Mouse (Mus musculus) gastrocnemius, adult 2 months (tissue): ENCODE results near the gene Aplp1. TPM values are rescaled to one million over a fixed set of nuclear protein-coding genes. Genes with fewer than 3 reads are reported as not detected.

Experiments used
- DNase-seq: peaks from one replicate; pipeline ENCODE4 v3.0.0; 2022
- H3K27ac ChIP-seq: fragments of 200-600 bp; 2 replicates; pipeline ENCODE4 v1.8.1; 2022; ENCODE audit warnings: mild to moderate bottlenecking
- H3K4me3 ChIP-seq: fragments of 200-600 bp; 2 replicates; pipeline ENCODE4 v1.8.1; 2022; ENCODE audit warnings: mild to moderate bottlenecking, moderate library complexity
- CTCF ChIP-seq: fragments of 200-600 bp; IDR thresholded peaks from 2 replicates; pipeline ENCODE4 v1.8.1; 2022; ENCODE audit warnings: antibody characterized with exemption, mild to moderate bottlenecking, moderate library complexity
- intact Hi-C: fragments of 180-260 bp; cut with DNase I; formaldehyde crosslinking; loops from one replicate; pipeline ENCODE4 v1.15.1; 2025
- total RNA-seq, 2 experiments: library from RNA; stranded (reverse); gene quantifications; 2 replicates each; pipeline ENCODE4 v1.2.3; 2021

Aplp1 gene
- total RNA-seq, 2 experiments from 2014 or later = 0.94 to 1.2 TPM

DNA sequence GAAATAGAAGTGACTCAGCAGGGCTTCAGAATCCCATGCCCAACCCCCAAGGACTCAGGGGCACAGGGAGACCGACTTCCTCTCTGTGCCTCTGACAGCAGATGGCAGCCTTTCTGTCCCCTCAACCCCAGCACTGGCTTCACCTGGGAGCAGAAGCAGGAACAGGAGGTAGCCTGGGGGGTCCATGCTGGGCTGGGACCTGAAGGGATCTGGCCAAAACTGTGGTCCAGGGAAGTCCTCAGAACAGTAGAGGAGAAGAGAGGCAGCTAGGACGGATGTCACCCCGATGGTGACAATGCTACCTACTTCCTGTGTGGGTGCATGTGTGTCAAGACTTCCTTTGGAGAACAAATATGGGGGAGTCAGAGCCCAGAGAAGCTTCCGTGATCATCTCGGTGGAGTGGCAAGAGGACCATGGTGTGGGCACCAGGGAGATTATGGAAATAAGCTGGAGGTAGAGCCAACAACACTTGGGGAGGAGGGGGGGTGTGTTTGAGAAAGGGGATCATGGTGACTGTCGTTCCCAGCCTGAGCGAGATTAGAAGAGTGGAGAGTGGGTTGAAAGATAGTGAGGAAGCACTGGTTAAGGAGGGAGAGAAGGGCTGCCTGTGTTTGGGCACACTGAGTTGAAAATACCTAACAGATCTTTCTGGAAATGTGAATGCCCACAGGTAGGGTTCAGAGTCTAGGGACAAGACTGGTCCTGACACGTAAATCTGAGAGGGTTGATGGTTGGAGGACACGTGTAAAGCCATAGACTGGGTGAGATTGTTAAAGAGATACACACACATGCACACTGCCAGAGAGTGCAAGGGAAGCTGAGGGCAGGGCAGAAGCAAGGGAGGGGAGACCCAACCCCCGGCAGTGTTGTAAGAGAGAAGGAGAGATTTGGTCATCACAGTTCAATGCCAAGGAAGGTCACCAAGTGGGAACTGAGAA, 25.5 kb downstream of the Aplp1 start, which contains the start of gene Hcst:
TSS of gene Hcst (minus strand) at position 294 of the 939 bp plus-strand sequence.
- no peak for DNase-seq
- TF ChIP-seq CTCF = no peak
- H3K4me3 ChIP-seq = peak within 1 kb of the TSS; percentile 7; the same call in 1 of the 2 replicates
- H3K27ac ChIP-seq = peak within 1 kb of the TSS; percentile 57; the same call in 1 of the 2 replicates
- intact Hi-C loops = no loop called here

- no peak overlapping the region for H3K4me3 ChIP-seq
- no peak overlapping the region for H3K27ac ChIP-seq
- intact Hi-C loops = no loop called here
- no peak for TF ChIP-seq CTCF
- DNase-seq = no peak
These were observed 27.5 kb downstream of the Aplp1 start for GRCm38 (mm10) chr7:30417856-30418255.

DNA sequence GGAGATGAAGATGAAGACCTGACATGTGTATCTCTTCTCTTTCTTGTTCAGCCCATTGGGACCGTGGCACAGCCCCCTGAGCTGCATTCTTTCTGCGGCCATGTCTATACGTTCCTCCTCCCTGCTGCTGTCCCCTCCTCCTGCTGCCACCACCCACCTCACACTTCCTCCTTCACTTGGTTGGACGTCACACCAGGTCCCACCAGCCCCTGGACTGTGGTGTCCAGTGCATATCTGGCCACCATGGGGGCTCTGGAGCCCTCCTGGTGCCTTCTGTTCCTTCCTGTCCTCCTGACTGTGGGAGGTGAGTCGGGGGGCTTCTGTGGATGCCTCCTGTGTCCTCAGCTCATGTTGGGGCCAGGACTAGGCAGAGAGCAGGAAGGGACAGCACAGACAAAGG, 31.7 kb downstream of the Aplp1 start, which contains the start of gene Tyrobp:
TSS of gene Tyrobp (plus strand) at position 165 of the 400 bp plus-strand sequence.
- intact Hi-C loops = no loop called here
- peak within 1 kb of the TSS; percentile 49 for H3K4me3 ChIP-seq
- no peak for TF ChIP-seq CTCF
- DNase-seq = no peak
- peak within 1 kb of the TSS; percentile 51 for H3K27ac ChIP-seq

GRCm38 (mm10) chr7:30412735-30413147, 32.6 kb downstream of the Aplp1 start:
- no peak overlapping the region for H3K4me3 ChIP-seq
- no peak for DNase-seq
- intact Hi-C loops = no loop called here
- peak overlapping the region; percentile 51; the same call in 1 of the 2 replicates for H3K27ac ChIP-seq
- no peak for TF ChIP-seq CTCF

- H3K4me3 ChIP-seq = no peak overlapping the region
- TF ChIP-seq CTCF = no peak
- no peak for DNase-seq
- intact Hi-C loops = no loop called here
- no peak overlapping the region for H3K27ac ChIP-seq
These were observed 34.3 kb downstream of the Aplp1 start for GRCm38 (mm10) chr7:30411023-30411422.

DNA sequence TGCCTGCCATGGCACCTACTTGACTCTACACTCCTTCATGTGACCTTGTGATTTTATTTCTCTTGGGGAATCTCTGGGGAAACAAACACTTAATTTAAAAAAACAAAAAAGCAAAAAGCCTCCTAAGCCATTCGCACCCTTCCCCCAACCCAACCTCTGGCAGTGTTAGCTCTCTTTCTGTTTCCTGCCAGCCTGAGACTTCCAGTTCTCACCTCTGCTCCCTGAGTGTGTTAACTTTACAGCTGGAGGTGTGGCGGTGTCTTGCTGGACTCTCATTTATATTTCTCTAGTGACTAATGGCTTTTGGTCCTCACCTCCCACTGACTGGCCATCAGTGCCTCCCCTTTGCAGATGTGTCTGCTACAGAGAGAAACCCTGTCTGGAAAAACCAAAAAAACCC, 35.5 kb downstream of the Aplp1 start:
- intact Hi-C loops = no loop called here
- no peak for TF ChIP-seq CTCF
- no peak for DNase-seq
- no peak overlapping the region for H3K27ac ChIP-seq
- H3K4me3 ChIP-seq = no peak overlapping the region

- DNase-seq = no peak
- no peak for TF ChIP-seq CTCF
- Histone ChIP-seq H3K4me3 (no peak overlapping the region), H3K27ac (no peak overlapping the region)
- intact Hi-C loops = no loop called here
These were observed 36.7 kb downstream of the Aplp1 start for GRCm38 (mm10) chr7:30408639-30409038.

DNA sequence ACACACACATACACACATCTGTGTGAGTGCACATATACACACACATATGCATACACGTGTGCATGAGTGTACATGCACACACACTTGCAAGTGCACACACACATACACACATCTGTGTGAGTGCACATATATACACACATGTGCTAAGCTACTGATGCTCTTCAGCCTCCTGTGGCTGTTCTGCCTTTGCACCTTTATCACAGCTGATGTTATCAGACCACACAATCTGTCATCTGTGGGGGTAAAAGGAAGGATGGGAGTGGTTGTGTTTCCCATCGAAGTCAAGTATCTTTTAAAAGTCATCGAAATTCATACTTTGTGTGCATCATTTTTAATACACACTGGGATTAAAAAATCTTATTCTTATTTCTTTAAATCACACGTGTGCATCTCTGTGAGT, 43.0 kb downstream of the Aplp1 start:
- no peak for DNase-seq
- intact Hi-C loops = no loop called here
- TF ChIP-seq CTCF = no peak
- Histone ChIP-seq H3K27ac (no peak overlapping the region), H3K4me3 (no peak overlapping the region)

DNA sequence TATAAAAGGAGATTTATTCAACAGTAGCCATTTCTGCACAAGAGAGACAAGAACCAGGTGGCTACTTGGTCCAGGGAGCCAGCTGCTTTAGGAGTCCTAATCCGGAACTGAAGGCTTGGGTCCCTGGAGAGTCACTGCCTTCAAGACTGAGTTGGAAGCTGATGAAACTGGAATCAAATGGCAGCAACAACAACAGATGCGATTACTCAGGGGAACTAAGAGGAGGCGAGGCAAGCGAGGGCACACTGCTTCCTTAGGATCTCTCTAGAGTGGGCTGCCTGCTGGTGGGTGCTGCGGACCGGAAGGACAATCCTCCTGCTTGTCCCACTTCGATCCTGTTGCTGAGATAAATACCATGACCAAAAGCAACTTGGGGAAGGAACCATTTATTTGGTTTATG, 45.7 kb downstream of the Aplp1 start:
- H3K4me3 ChIP-seq = no peak overlapping the region
- no peak overlapping the region for H3K27ac ChIP-seq
- no peak for TF ChIP-seq CTCF
- DNase-seq = no peak
- intact Hi-C loops = no loop called here

GRCm38 (mm10) chr7:30394871-30395270, 50.5 kb downstream of the Aplp1 start:
- intact Hi-C loops = no loop called here
- Histone ChIP-seq H3K4me3 (no peak overlapping the region), H3K27ac (no peak overlapping the region)
- DNase-seq = no peak
- TF ChIP-seq CTCF = peak; percentile 21; the same call in 1 of the 2 replicates

GRCm38 (mm10) chr7:30394379-30394778, 51.0 kb downstream of the Aplp1 start:
- Histone ChIP-seq H3K27ac (peak overlapping the region; percentile 40; the same call in 1 of the 2 replicates), H3K4me3 (no peak overlapping the region)
- no peak for TF ChIP-seq CTCF
- DNase-seq = no peak
- intact Hi-C loops = no loop called here

- intact Hi-C loops = no loop called here
- DNase-seq = no peak
- Histone ChIP-seq H3K4me3 (no peak overlapping the region), H3K27ac (peak overlapping the region; percentile 40; the same call in 1 of the 2 replicates)
- no peak for TF ChIP-seq CTCF
These were observed 51.7 kb downstream of the Aplp1 start for GRCm38 (mm10) chr7:30393631-30394030.

GRCm38 (mm10) chr7:30392746-30393520, 52.4 kb downstream of the Aplp1 start:
- TF ChIP-seq CTCF = no peak
- DNase-seq = no peak
- H3K4me3 ChIP-seq = no peak overlapping the region
- intact Hi-C loops = no loop called here
- H3K27ac ChIP-seq = no peak overlapping the region

Other genes starting within 250 kb of the Aplp1 start
- 100 to 1,000 TPM; 178 to 186 TPM for gene Capns1, start 246.7 kb downstream of the Aplp1 start, total RNA-seq
- 10 to 100 TPM; 62.1 to 68.0 TPM for gene Polr2i, start 213.6 kb downstream of the Aplp1 start, total RNA-seq
- 10 to 100 TPM; 29.8 to 31.5 TPM for gene Tbcb, start 213.3 kb downstream of the Aplp1 start, total RNA-seq
- not detected for gene Ovol3, start 209.8 kb downstream of the Aplp1 start, total RNA-seq
- gene Thap8, start 165.4 kb downstream of the Aplp1 start, total RNA-seq = under 1 TPM in 1 of 2 experiments, not detected in 1; 0.26 TPM
- gene Wdr62, start 165.1 kb downstream of the Aplp1 start, total RNA-seq = 1 to 10 TPM; 1.7 to 3.0 TPM
- 1 to 10 TPM; 5.5 to 5.8 TPM for gene Clip3, start 153.8 kb downstream of the Aplp1 start, total RNA-seq
- gene Alkbh6, start 136.8 kb downstream of the Aplp1 start, total RNA-seq = 10 to 100 TPM; 21.0 to 22.9 TPM
- 1 to 10 TPM; 1.8 to 2.1 TPM for gene Syne4, start 130.7 kb downstream of the Aplp1 start, total RNA-seq
- under 1 TPM; 0.36 to 0.42 TPM for gene E130208F15Rik, start 123.8 kb downstream of the Aplp1 start, total RNA-seq
- gene Sdhaf1, start 121.6 kb downstream of the Aplp1 start, total RNA-seq = 1 to 10 TPM; 5.9 to 6.9 TPM
- gene Lrfn3, start 82.8 kb downstream of the Aplp1 start, total RNA-seq = 1 to 10 TPM; 3.8 to 4.3 TPM
- 1 to 10 TPM; 2.6 to 5.7 TPM for gene Tyrobp, start 31.8 kb downstream of the Aplp1 start, total RNA-seq
- gene Hcst, start 25.7 kb downstream of the Aplp1 start, total RNA-seq = not detected
- gene Nfkbid, start 23.8 kb downstream of the Aplp1 start, total RNA-seq = under 1 TPM; 0.11 to 0.13 TPM
- not detected for gene Kirrel2, start 12.2 kb upstream of the Aplp1 start, total RNA-seq
- gene Nphs1, start 12.8 kb upstream of the Aplp1 start, total RNA-seq = not detected
- not detected for gene Prodh2, start 48.1 kb upstream of the Aplp1 start, total RNA-seq
- gene Arhgap33, start 89.5 kb upstream of the Aplp1 start, total RNA-seq = under 1 TPM; 0.31 to 0.47 TPM
- 1,000 to 10,000 TPM in 1 of 2 experiments, 100 to 1,000 TPM in 1; 867 to 2,532 TPM for gene Hspb6, start 106.6 kb upstream of the Aplp1 start, total RNA-seq
- gene Proser3, start 106.8 kb upstream of the Aplp1 start, total RNA-seq = 1 to 10 TPM; 5.5 to 7.3 TPM
- gene Lin37, start 114.3 kb upstream of the Aplp1 start, total RNA-seq = 10 to 100 TPM in 1 of 2 experiments, 1 to 10 TPM in 1; 9.2 to 10.5 TPM
- 10 to 100 TPM; 53.8 to 62.5 TPM for gene U2af1l4, start 117.8 kb upstream of the Aplp1 start, total RNA-seq
- gene Gm49396, start 117.8 kb upstream of the Aplp1 start, total RNA-seq = 1 to 10 TPM; 1.8 to 2.2 TPM
- gene Psenen, start 118.1 kb upstream of the Aplp1 start, total RNA-seq = 100 to 1,000 TPM; 116 to 123 TPM
- gene Igflr1, start 119.9 kb upstream of the Aplp1 start, total RNA-seq = 1 to 10 TPM; 1.1 to 1.5 TPM
- 10 to 100 TPM; 13.3 to 16.3 TPM for gene Kmt2b, start 143.2 kb upstream of the Aplp1 start, total RNA-seq
- gene Zbtb32, start 153.4 kb upstream of the Aplp1 start, total RNA-seq = under 1 TPM in 1 of 2 experiments, not detected in 1; 0.33 TPM
- gene Upk1a, start 167.3 kb upstream of the Aplp1 start, total RNA-seq = under 1 TPM in 1 of 2 experiments, not detected in 1; 0.17 TPM
- 1,000 to 10,000 TPM; 1,338 to 2,234 TPM for gene Cox6b1, start 180.6 kb upstream of the Aplp1 start, total RNA-seq
- not detected for gene Etv2, start 190.3 kb upstream of the Aplp1 start, total RNA-seq
- 10 to 100 TPM; 37.4 to 38.3 TPM for gene Rbm42, start 204.8 kb upstream of the Aplp1 start, total RNA-seq
- 1 to 10 TPM; 3.7 to 4.2 TPM for gene Haus5, start 219.5 kb upstream of the Aplp1 start, total RNA-seq
- 1 to 10 TPM; 2.7 to 4.9 TPM for gene Pmis2, start 226.1 kb upstream of the Aplp1 start, total RNA-seq